Comparison of ENCODE assay signal across 8 mouse cellular contexts in the genomic region with DNA sequence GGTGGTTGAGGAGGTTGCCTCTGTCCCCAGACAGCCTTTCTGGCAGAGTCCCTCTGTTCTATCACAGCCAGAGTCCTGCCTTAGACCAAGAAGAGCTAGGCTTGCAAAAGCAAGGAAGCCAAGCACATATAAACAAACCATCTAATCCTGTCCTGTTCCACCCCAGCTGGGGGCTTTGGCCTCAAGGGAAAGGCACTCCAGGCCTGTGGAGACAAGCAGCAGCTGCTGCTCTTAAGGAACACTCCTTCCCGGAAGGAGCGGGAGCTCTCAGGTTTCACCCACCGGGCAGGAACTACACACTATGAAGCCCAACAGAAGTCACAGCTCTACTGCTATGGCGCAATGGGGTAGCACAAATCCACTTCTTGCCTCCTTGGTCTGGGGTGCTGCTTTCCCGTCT.
DNase-seq lines count a peak whose midpoint lies in the region; ATAC-seq and TF ChIP-seq lines count a peak whose summit lies in the region.

No protein-coding gene starts in this region.

- ATAC-seq in limb, embryonic 13.5 days (ENCODE audit: low FRiP score, low read depth): peak; percentile 48; the same call in 1 of the 2 replicates
- no peak for ATAC-seq in neural tube, embryonic 15.5 days (ENCODE audit: low FRiP score)

- peak overlapping the region; percentile 36; the same call in 1 of the 2 replicates for H3K4me2 ChIP-seq in limb, embryonic 13.5 days (replicated peaks)
- no peak overlapping the region for H3K4me2 ChIP-seq in neural tube, embryonic 15.5 days

- H3K9me3 ChIP-seq in limb, embryonic 13.5 days: no peaks in the 10 kb centered on the region
- H3K9me3 ChIP-seq in neural tube, embryonic 15.5 days (replicated peaks): no peaks in the 10 kb centered on the region

- H3K36me3 ChIP-seq in limb, embryonic 13.5 days: no peaks in the 10 kb centered on the region
- H3K36me3 ChIP-seq in neural tube, embryonic 15.5 days: no peaks in the 10 kb centered on the region

- TF ChIP-seq CTCF in layer of hippocampus, adult 2 months (conservative IDR thresholded peaks at IDR 0.05): no peak

- no peak overlapping the region; the same call in 1 of the 2 replicates for H3K9ac ChIP-seq in limb, embryonic 13.5 days
- no peak overlapping the region for H3K9ac ChIP-seq in neural tube, embryonic 15.5 days (replicated peaks)

- DNase-seq in layer of hippocampus, adult 2 months (ENCODE audit: low spot score in 2 of 2): no peak
- no peak for DNase-seq in layer of hippocampus, adult 18-20 months (ENCODE audit: low spot score in 2 of 2)
- DNase-seq in gastrocnemius, postnatal 10 days: peak; percentile 34
- no peak for DNase-seq in thymus, postnatal 36 days
- DNase-seq in adrenal gland, postnatal 4 days (ENCODE audit: low spot score in 2 of 2): no peak
- DNase-seq in adrenal gland, adult 18-20 months (ENCODE audit: low spot score in 2 of 2): no peak

- H3K27me3 ChIP-seq in limb, embryonic 13.5 days: peaks cover 86% of the 10 kb centered on the region
- no peaks in the 10 kb centered on the region for H3K27me3 ChIP-seq in neural tube, embryonic 15.5 days (replicated peaks)

- WGBS in limb, embryonic 13.5 days: 18% methylated on average over 5 of the region's 5 CpGs
- 55% methylated on average over 5 of the region's 5 CpGs for WGBS in neural tube, embryonic 15.5 days

- H3K4me3 ChIP-seq in layer of hippocampus, adult 2 months: no peak overlapping the region
- no peak overlapping the region for H3K4me3 ChIP-seq in limb, embryonic 13.5 days
- no peak overlapping the region for H3K4me3 ChIP-seq in neural tube, embryonic 15.5 days (replicated peaks)

- peaks cover 12% of the 10 kb centered on the region for H3K4me1 ChIP-seq in limb, embryonic 13.5 days
- H3K4me1 ChIP-seq in neural tube, embryonic 15.5 days: peaks cover 20% of the 10 kb centered on the region

- H3K27ac ChIP-seq in layer of hippocampus, adult 2 months: peak overlapping the region; percentile 80
- H3K27ac ChIP-seq in limb, embryonic 13.5 days: no peak overlapping the region
- H3K27ac ChIP-seq in neural tube, embryonic 15.5 days (replicated peaks): peak overlapping the region; percentile 61
